Mouse (Mus musculus): ENCODE data around the gene Agap2. TPM values are rescaled to one million over a fixed set of nuclear protein-coding genes. Genes with fewer than 3 reads are reported as not detected.
"Not testable (repeated sequence)": the region's sequence is repeated elsewhere in the genome, so short reads cannot be mapped to it uniquely, and the experiment has no call there.

Gene Agap2
- polyA plus RNA-seq, 1 experiment from 2014 or later = 4.0 TPM

GRCm38 (mm10) chr10:127061085-127061484, 14.0 kb upstream of the Agap2 start:
- WGBS = 23% methylated on average over 5 of the region's 5 CpGs
- Histone ChIP-seq H3K4me1 (replicated peaks) (peaks cover 50% of the 10 kb centered on the region), H3K4me3 (peak overlapping the region; percentile 90), H3K9me3 (no peaks in the 10 kb centered on the region), H3K4me2 (peak overlapping the region; percentile 73), H3K27me3 (no peaks in the 10 kb centered on the region), H3K9ac (peak overlapping the region; percentile 93), H3K27ac (replicated peaks) (peak overlapping the region; percentile 94), H3K36me3 (peaks cover 28% of the 10 kb centered on the region)
- no peak for ATAC-seq (ENCODE audit: low FRiP score, low read depth)

GRCm38 (mm10) chr10:127061513-127061912, 13.6 kb upstream of the Agap2 start:
- Histone ChIP-seq H3K9me3 (no peaks in the 10 kb centered on the region), H3K36me3 (peaks cover 28% of the 10 kb centered on the region), H3K4me1 (replicated peaks) (peaks cover 48% of the 10 kb centered on the region), H3K4me2 (peak overlapping the region; percentile 73), H3K27ac (replicated peaks) (peak overlapping the region; percentile 94), H3K27me3 (no peaks in the 10 kb centered on the region), H3K4me3 (peak overlapping the region; percentile 90), H3K9ac (peak overlapping the region; percentile 93; the same call in 1 of the 2 replicates)
- ATAC-seq (ENCODE audit: low FRiP score, low read depth) = no peak
- 64% methylated on average over 2 of the region's 2 CpGs for WGBS

GRCm38 (mm10) chr10:127062101-127062500, 13.0 kb upstream of the Agap2 start:
- H3K4me2 ChIP-seq; H3K4me3 ChIP-seq; H3K27me3 ChIP-seq; ATAC-seq (ENCODE audit: low FRiP score, low read depth); H3K9ac ChIP-seq; H3K9me3 ChIP-seq: not testable (repeated sequence)
- 89% methylated on average over 4 of the region's 4 CpGs for WGBS
- H3K4me1 ChIP-seq (replicated peaks) = peaks cover 48% of the 10 kb centered on the region
- H3K36me3 ChIP-seq = peaks cover 30% of the 10 kb centered on the region
- H3K27ac ChIP-seq (replicated peaks) = 0 out of 2 replicates have a peak overlapping the region, but pooled peaks have one; percentile 83

GRCm38 (mm10) chr10:127062503-127062902, 12.6 kb upstream of the Agap2 start:
- 80% methylated on average over 5 of the region's 5 CpGs for WGBS
- Histone ChIP-seq H3K4me2 (peak overlapping the region; percentile 77; the same call in 1 of the 2 replicates), H3K9ac (no peak overlapping the region), H3K4me3 (peak overlapping the region; percentile 72; the same call in 1 of the 2 replicates), H3K27me3 (no peaks in the 10 kb centered on the region), H3K27ac (replicated peaks) (peak overlapping the region; percentile 83), H3K36me3 (peaks cover 30% of the 10 kb centered on the region), H3K4me1 (replicated peaks) (peaks cover 45% of the 10 kb centered on the region), H3K9me3 (no peaks in the 10 kb centered on the region)
- ATAC-seq (ENCODE audit: low FRiP score, low read depth) = no peak

GRCm38 (mm10) chr10:127063239-127063872, 11.7 kb upstream of the Agap2 start, which contains the start of gene Cdk4:
Gene Cdk4 (plus strand): TSS chr10:127063534.
- WGBS = under 1% methylated on average over 45 of the region's 46 CpGs
- peak; percentile 92 for ATAC-seq (ENCODE audit: low FRiP score, low read depth)
- no peaks in the 10 kb centered on the region for H3K9me3 ChIP-seq
- H3K4me2 ChIP-seq = peak within 1 kb of the TSS; percentile 77
- H3K4me3 ChIP-seq = peak within 1 kb of the TSS; percentile 72
- H3K9ac ChIP-seq = peak within 1 kb of the TSS; percentile 88
- H3K27me3 ChIP-seq = no peaks in the 10 kb centered on the region
- peaks cover 34% of the 10 kb centered on the region for H3K36me3 ChIP-seq
- peak within 1 kb of the TSS; percentile 89 for H3K27ac ChIP-seq (replicated peaks)
- H3K4me1 ChIP-seq (replicated peaks) = peaks cover 41% of the 10 kb centered on the region

- Histone ChIP-seq H3K9ac (peak overlapping the region; percentile 88), H3K27me3 (no peaks in the 10 kb centered on the region), H3K4me1 (replicated peaks) (peaks cover 44% of the 10 kb centered on the region), H3K4me3 (peak overlapping the region; percentile 72), H3K4me2 (peak overlapping the region; percentile 77), H3K9me3 (no peaks in the 10 kb centered on the region), H3K36me3 (peaks cover 34% of the 10 kb centered on the region), H3K27ac (replicated peaks) (peak overlapping the region; percentile 89)
- WGBS = 13% methylated on average over 37 of the region's 37 CpGs
- ATAC-seq (ENCODE audit: low FRiP score, low read depth) = no peak
Measured at GRCm38 (mm10) chr10:127063913-127064870, 10.9 kb upstream of the Agap2 start.

- no peak overlapping the region for H3K27ac ChIP-seq (replicated peaks)
- no peak overlapping the region for H3K4me3 ChIP-seq
- no peak overlapping the region for H3K4me2 ChIP-seq
- peaks cover 34% of the 10 kb centered on the region for H3K36me3 ChIP-seq
- H3K4me1 ChIP-seq (replicated peaks) = peaks cover 50% of the 10 kb centered on the region
- no peak overlapping the region for H3K9ac ChIP-seq
- 89% methylated on average over 9 of the region's 9 CpGs for WGBS
- no peak for ATAC-seq (ENCODE audit: low FRiP score, low read depth)
- no peaks in the 10 kb centered on the region for H3K27me3 ChIP-seq
- H3K9me3 ChIP-seq = no peaks in the 10 kb centered on the region
Measured at GRCm38 (mm10) chr10:127065981-127066380, 9.1 kb upstream of the Agap2 start.

GRCm38 (mm10) chr10:127066519-127067018, 8.5 kb upstream of the Agap2 start:
- H3K4me2 ChIP-seq = no peak overlapping the region
- no peak overlapping the region for H3K4me3 ChIP-seq
- 88% methylated on average over 14 of the region's 14 CpGs for WGBS
- no peaks in the 10 kb centered on the region for H3K9me3 ChIP-seq
- peaks cover 49% of the 10 kb centered on the region for H3K4me1 ChIP-seq (replicated peaks)
- no peaks in the 10 kb centered on the region for H3K27me3 ChIP-seq
- H3K27ac ChIP-seq (replicated peaks) = no peak overlapping the region
- ATAC-seq (ENCODE audit: low FRiP score, low read depth) = no peak
- H3K36me3 ChIP-seq = peaks cover 34% of the 10 kb centered on the region
- no peak overlapping the region for H3K9ac ChIP-seq

- no peak for ATAC-seq (ENCODE audit: low FRiP score, low read depth)
- peaks cover 40% of the 10 kb centered on the region for H3K4me1 ChIP-seq (replicated peaks)
- H3K27ac ChIP-seq (replicated peaks) = peak overlapping the region; percentile 91; the same call in 1 of the 2 replicates
- peak overlapping the region; percentile 96 for H3K4me2 ChIP-seq
- peaks cover 34% of the 10 kb centered on the region for H3K36me3 ChIP-seq
- no peaks in the 10 kb centered on the region for H3K27me3 ChIP-seq
- WGBS = 79% methylated on average over 9 of the region's 9 CpGs
- peak overlapping the region; percentile 60 for H3K9ac ChIP-seq
- H3K4me3 ChIP-seq = peak overlapping the region; percentile 53
- H3K9me3 ChIP-seq = no peaks in the 10 kb centered on the region
Measured at GRCm38 (mm10) chr10:127068360-127069038, 6.6 kb upstream of the Agap2 start.

GRCm38 (mm10) chr10:127069281-127070189, 5.5 kb upstream of the Agap2 start:
- Histone ChIP-seq H3K27ac (replicated peaks) (peak overlapping the region; percentile 91), H3K9me3 (no peaks in the 10 kb centered on the region), H3K4me2 (peak overlapping the region; percentile 96), H3K9ac (peak overlapping the region; percentile 60), H3K36me3 (peaks cover 34% of the 10 kb centered on the region), H3K4me3 (peak overlapping the region; percentile 53), H3K27me3 (no peaks in the 10 kb centered on the region), H3K4me1 (replicated peaks) (peaks cover 37% of the 10 kb centered on the region)
- ATAC-seq (ENCODE audit: low FRiP score, low read depth) = peak; percentile 86
- 7% methylated on average over 30 of the region's 30 CpGs for WGBS
